Mouse (Mus musculus) neural tube, embryonic 11.5 days (tissue): Measurements from ENCODE around the gene Pcbp3. TPM values are rescaled to one million over a fixed set of nuclear protein-coding genes. Genes with fewer than 3 reads are reported as not detected.

Experiments used
- ATAC-seq: fragments of 200-750 bp; cut with Nextera tagmentation; 2 replicates; pipeline ENCODE4 v1.8.0; 2017; ENCODE audit warnings: moderate number of reproducible peaks, mild to moderate bottlenecking, moderate TSS enrichment, moderate library complexity; ENCODE audit not compliant: insufficient read depth, low FRiP score, low TSS enrichment
- DNase-seq: peaks from one replicate; pipeline ENCODE4 v3.0.0-alpha.2; 2015; ENCODE audit warnings: low spot score
- H3K27ac ChIP-seq: fragments of 300-500 bp; sonication (generic); 2 replicates; pipeline ENCODE4 v1.5.1; 2014; ENCODE audit warnings: low read depth, mild to moderate bottlenecking, low read length
- H3K27me3 ChIP-seq: fragments of 300-500 bp; sonication (generic); 2 replicates; pipeline ENCODE4 v1.6.1; 2014; ENCODE audit warnings: mild to moderate bottlenecking, low read length, mixed read lengths; ENCODE audit not compliant: control insufficient read depth, insufficient read depth
- H3K36me3 ChIP-seq: fragments of 300-500 bp; sonication (generic); 2 replicates; pipeline ENCODE4 v1.6.1; 2014; ENCODE audit warnings: mild to moderate bottlenecking, low read length, moderate library complexity, mixed read lengths; ENCODE audit not compliant: control insufficient read depth, insufficient read depth
- H3K4me1 ChIP-seq: fragments of 300-500 bp; sonication (generic); 2 replicates; pipeline ENCODE4 v1.6.1; 2014; ENCODE audit warnings: low read length, mixed read lengths; ENCODE audit not compliant: control insufficient read depth, insufficient read depth
- H3K4me2 ChIP-seq: fragments of 300-500 bp; sonication (generic); 2 replicates; pipeline ENCODE4 v1.6.1; 2014; ENCODE audit warnings: low read depth, mild to moderate bottlenecking, moderate library complexity
- H3K4me3 ChIP-seq: fragments of 300-500 bp; sonication (generic); 2 replicates; pipeline ENCODE4 v1.5.1; 2014; ENCODE audit warnings: low read depth, low read length
- H3K9ac ChIP-seq: fragments of 300-500 bp; sonication (generic); 2 replicates; pipeline ENCODE4 v1.6.1; 2014; ENCODE audit warnings: mild to moderate bottlenecking, low read length
- H3K9me3 ChIP-seq: fragments of 300-500 bp; sonication (generic); 2 replicates; pipeline ENCODE4 v1.6.1; 2016; ENCODE audit warnings: low read length; ENCODE audit not compliant: control insufficient read depth
- WGBS: fragments of 180-500 bp; shearing (Covaris S2); extraction: QIAGEN DNeasy Blood & Tissue Kit; methylation state at CpG from one replicate; pipeline ENCODE4 v1.1.7; 2014; 5-methylcytosine and 5-hydroxymethylcytosine counted together
- polyA plus RNA-seq: library from polyadenylated mRNA; unstranded; fragments of >200 nt; fragmentation: Nextera tagmentation; extraction: Ambion mirVana; gene quantifications from 2 replicates; pipeline ENCODE4 v1.2.1, GENCODE M21; 2014

Gene Pcbp3
- polyA plus RNA-seq, 1 experiment from 2014 or later: 47.3 TPM

DNA sequence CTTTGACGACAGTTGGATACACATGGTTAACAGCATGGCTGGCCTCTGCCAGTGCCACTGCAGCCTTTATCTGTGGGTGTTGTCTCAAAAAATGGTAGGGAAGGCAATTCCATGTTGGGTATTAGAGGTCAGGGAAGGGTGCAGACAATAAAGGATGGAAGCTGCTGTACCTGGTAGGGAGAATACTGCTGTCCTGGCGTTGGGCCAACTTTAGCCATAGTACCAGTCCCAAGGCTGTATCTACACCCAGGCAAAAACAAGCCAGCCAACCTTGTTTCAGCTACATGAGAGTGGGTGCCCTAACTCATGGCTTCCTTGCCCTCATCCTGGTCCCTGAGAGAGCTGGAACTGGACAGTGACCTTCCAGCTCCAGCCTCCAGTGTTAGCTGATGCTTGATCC lies 103.8 kb downstream of the Pcbp3 start:
- ATAC-seq (no peak), DNase-seq (no peak)
- H3K4me2 ChIP-seq: no peak overlapping the region
- WGBS: 88% methylated on average over 2 of the region's 2 CpGs
- no peaks in the 10 kb centered on the region for H3K9me3 ChIP-seq
- no peak overlapping the region for H3K4me3 ChIP-seq
- H3K36me3 ChIP-seq: no peaks in the 10 kb centered on the region
- H3K27me3 ChIP-seq: no peaks in the 10 kb centered on the region
- no peak overlapping the region for H3K27ac ChIP-seq
- no peak overlapping the region for H3K9ac ChIP-seq
- H3K4me1 ChIP-seq: no peaks in the 10 kb centered on the region

DNA sequence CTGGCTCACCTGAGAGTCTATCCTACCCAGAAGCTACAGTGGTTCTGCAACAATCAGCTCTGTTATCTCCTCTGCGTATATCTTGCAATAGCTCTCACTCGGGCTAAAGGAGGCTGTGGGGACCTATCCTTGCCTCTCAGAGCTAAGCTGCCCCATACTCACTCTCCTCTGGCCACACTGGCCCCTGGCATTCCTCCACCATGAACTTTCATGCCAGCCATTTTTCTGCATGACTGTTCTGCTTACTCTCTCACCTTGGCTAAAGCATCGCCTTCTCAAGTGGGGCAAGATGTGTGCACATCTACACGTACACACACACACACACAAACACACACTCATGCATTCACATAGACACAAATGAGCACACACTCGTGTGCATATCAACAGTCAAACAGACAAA lies 115.2 kb downstream of the Pcbp3 start:
- no peak overlapping the region for H3K9ac ChIP-seq
- no peak overlapping the region for H3K4me3 ChIP-seq
- no peaks in the 10 kb centered on the region for H3K9me3 ChIP-seq
- H3K36me3 ChIP-seq: no peaks in the 10 kb centered on the region
- H3K27ac ChIP-seq: no peak overlapping the region
- H3K4me2 ChIP-seq: no peak overlapping the region
- DNase-seq: no peak
- WGBS: 89% methylated on average over 5 of the region's 5 CpGs
- no peaks in the 10 kb centered on the region for H3K4me1 ChIP-seq
- no peaks in the 10 kb centered on the region for H3K27me3 ChIP-seq
- ATAC-seq: no peak

DNA sequence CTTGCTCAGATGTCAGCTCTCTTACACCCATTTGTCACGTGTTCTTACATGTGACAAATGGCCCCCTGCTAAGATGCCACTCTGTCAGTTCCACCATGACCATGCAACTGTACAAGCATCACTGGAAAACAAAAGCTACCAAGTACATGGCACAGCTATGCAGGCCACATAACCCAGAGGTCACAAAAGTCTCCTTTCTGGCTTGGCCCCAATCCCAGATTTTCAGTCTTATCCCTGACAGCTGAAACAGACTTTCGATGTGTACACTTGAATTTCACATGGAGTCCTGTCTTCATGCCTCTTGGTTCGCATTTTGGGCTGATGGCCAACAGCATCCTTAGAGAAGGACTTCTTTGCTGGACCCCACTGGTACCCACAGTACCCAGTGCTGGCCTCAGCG lies 116.8 kb downstream of the Pcbp3 start:
- Histone ChIP-seq H3K9ac (no peak overlapping the region), H3K27ac (no peak overlapping the region), H3K27me3 (no peaks in the 10 kb centered on the region), H3K36me3 (no peaks in the 10 kb centered on the region), H3K9me3 (no peaks in the 10 kb centered on the region), H3K4me2 (no peak overlapping the region), H3K4me1 (no peaks in the 10 kb centered on the region), H3K4me3 (no peak overlapping the region)
- WGBS: 88% methylated on average over 4 of the region's 4 CpGs
- ATAC-seq (no peak), DNase-seq (no peak)

DNA sequence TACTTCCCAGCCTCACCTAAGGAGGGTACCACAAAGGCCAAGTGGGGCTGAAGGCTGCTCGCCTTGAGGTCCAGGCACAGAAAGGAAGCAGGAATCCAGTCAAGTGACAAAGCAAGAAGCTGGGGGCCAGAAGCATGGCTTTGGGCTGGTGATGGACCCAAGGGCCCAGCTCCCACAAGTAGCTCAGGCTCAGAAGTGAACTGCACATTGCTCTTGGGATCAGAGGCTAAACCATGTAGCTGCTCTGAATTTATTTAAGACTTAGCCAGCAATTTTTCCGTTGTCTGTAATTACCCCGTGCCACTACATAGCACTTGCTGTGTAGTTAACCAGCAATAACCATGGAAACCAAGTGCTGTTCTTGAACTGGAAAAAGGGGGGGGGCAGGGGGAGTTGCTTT lies 117.3 kb downstream of the Pcbp3 start:
- H3K9ac ChIP-seq: no peak overlapping the region
- H3K4me3 ChIP-seq: no peak overlapping the region
- no peak overlapping the region for H3K27ac ChIP-seq
- no peaks in the 10 kb centered on the region for H3K4me1 ChIP-seq
- no peak for DNase-seq
- H3K9me3 ChIP-seq: no peaks in the 10 kb centered on the region
- H3K4me2 ChIP-seq: no peak overlapping the region
- H3K36me3 ChIP-seq: no peaks in the 10 kb centered on the region
- WGBS: 85% methylated on average over 3 of the region's 3 CpGs
- ATAC-seq: no peak
- no peaks in the 10 kb centered on the region for H3K27me3 ChIP-seq

DNA sequence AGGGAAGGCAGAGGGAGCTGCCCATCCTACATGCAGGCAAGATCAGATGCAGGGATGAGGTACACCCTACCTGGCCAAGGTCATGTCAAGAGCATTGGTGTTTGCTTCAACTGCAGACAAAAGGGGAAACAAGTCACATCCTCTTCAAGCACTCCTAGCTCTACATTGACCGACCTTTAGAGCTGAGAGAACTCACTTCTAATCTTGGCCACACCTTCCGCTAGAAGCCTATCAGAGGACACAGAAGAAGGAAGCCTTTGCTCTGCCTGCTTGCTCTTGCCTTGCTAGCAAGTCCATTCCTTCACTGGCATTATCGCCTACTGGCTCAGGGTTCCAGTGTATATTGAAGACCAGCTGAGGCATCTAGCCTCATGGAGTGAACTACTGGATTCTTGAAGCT lies 119.6 kb downstream of the Pcbp3 start:
- Histone ChIP-seq H3K27me3 (no peaks in the 10 kb centered on the region), H3K4me3 (no peak overlapping the region), H3K27ac (no peak overlapping the region), H3K4me2 (no peak overlapping the region), H3K4me1 (no peaks in the 10 kb centered on the region), H3K9ac (no peak overlapping the region), H3K9me3 (no peaks in the 10 kb centered on the region), H3K36me3 (no peaks in the 10 kb centered on the region)
- no peak for ATAC-seq
- DNase-seq: no peak
- 98% methylated on average over 3 of the region's 3 CpGs for WGBS

DNA sequence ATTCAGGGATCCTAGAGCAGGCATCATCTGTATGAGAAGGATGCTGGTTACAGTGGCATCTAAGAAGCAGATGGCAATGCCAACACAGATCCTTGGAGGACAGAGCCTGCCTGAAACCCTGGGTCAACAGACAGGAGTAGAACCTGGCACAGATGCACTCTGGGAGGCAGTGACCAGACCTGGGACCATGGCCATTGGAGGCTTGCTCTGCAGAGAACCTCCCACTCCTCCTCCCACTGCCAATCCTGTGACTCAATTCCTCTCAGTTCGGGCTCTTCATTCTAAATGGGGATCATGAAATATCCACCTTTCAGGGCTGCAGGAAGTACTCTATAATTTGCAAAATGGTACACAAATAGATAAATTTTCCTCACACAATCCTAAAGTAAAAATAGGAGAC lies 120.5 kb downstream of the Pcbp3 start:
- no peak overlapping the region for H3K9ac ChIP-seq
- H3K27ac ChIP-seq: no peak overlapping the region
- no peak for DNase-seq
- WGBS: 78% methylated on average over 1 of the region's 1 CpGs
- H3K4me2 ChIP-seq: no peak overlapping the region
- no peak overlapping the region for H3K4me3 ChIP-seq
- no peaks in the 10 kb centered on the region for H3K36me3 ChIP-seq
- no peaks in the 10 kb centered on the region for H3K4me1 ChIP-seq
- no peaks in the 10 kb centered on the region for H3K9me3 ChIP-seq
- no peaks in the 10 kb centered on the region for H3K27me3 ChIP-seq
- no peak for ATAC-seq

DNA sequence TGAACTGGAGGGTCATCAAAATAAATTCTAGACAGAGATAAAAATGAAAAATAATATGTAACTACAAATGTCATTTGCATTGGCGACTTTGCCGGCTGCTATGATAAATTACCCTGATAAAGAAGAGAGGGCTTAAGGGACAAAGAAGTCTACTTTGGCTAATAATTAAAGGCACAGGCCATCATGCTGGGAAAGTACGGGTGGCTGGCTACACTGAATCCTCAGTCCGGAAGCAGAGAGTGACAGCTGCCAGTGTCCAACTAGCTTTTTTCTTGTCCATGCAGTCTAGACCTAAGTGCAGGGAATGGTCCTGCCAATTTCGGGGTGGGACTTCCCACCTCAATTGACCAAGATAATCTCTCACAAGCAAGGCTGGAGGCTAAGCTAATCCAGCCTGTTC lies 121.1 kb downstream of the Pcbp3 start:
- H3K4me3 ChIP-seq: no peak overlapping the region
- H3K27me3 ChIP-seq: no peaks in the 10 kb centered on the region
- no peak overlapping the region for H3K9ac ChIP-seq
- WGBS: 72% methylated on average over 5 of the region's 5 CpGs
- no peak for ATAC-seq
- no peaks in the 10 kb centered on the region for H3K4me1 ChIP-seq
- no peak for DNase-seq
- H3K4me2 ChIP-seq: no peak overlapping the region
- no peaks in the 10 kb centered on the region for H3K9me3 ChIP-seq
- H3K36me3 ChIP-seq: no peaks in the 10 kb centered on the region
- H3K27ac ChIP-seq: no peak overlapping the region

DNA sequence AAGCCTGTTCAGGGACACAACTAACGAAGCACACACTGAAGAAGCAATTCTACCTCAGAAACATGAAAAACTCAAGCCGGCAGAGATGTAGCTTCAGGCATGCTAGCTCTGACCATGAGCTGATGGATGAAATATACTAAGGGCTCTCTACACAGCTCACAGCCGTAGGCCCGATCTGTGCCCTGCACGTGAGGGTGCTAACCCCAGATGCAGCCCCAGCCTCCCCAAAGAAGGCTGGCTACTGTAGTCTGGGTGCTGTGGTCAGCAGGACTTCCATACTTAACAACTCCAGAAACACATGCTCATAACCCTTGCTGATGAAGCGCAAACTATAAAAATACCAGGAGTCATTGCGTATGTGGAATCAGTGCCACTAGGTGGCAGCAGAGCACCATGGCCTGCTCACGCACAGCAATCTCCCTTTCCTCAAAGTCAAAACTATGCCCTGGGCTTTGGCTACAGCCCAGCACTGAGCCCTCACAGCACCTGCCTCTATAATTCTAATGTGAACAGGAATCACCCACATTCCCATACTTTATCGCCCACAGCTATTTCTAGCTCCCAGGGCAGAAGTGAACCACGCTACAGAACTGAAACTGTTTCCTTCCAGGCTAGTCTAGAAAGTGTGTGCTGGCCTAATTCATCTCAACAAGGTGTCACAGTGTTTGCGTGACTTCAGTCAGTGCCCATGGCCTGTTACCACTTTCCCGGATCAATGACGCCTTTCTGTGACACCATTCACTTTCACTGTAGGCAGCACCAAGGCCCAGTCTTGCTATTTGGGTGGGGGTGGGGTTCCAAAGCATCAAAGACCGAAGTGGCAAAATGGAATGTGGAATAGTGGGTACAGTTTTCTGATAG lies 126.0 kb downstream of the Pcbp3 start:
- Histone ChIP-seq H3K4me2 (no peak overlapping the region), H3K9me3 (no peaks in the 10 kb centered on the region), H3K9ac (no peak overlapping the region), H3K27me3 (no peaks in the 10 kb centered on the region), H3K27ac (no peak overlapping the region), H3K4me3 (no peak overlapping the region), H3K4me1 (peaks cover 3% of the 10 kb centered on the region; the same call in 1 of the 2 replicates), H3K36me3 (no peaks in the 10 kb centered on the region)
- WGBS: 58% methylated on average over 14 of the region's 14 CpGs
- ATAC-seq (no peak), DNase-seq (peak; percentile 83)

DNA sequence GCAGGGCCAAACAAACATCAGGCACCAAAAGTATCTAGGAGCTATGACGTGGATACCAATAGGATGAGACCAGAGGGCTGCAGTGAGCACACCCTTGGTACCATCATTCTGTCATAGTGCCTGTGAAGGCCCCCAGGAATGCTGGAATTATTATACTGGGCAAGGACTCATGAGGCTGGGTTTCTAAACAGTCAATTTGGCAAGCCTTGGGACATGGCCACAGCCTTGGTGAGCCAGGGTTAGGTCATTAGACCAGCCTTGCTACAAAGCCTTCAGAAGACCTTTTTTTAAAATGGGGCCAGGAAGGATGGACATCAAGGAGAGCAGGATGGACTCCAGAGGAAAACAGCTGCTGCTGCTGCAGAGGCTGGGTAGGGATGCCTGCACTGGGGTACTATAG lies 128.8 kb downstream of the Pcbp3 start:
- H3K36me3 ChIP-seq: no peaks in the 10 kb centered on the region
- no peak overlapping the region for H3K9ac ChIP-seq
- no peak for ATAC-seq
- H3K27me3 ChIP-seq: no peaks in the 10 kb centered on the region
- H3K27ac ChIP-seq: no peak overlapping the region
- DNase-seq: no peak
- no peak overlapping the region for H3K4me3 ChIP-seq
- H3K9me3 ChIP-seq: no peaks in the 10 kb centered on the region
- H3K4me1 ChIP-seq: peaks cover 3% of the 10 kb centered on the region; the same call in 1 of the 2 replicates
- WGBS: 86% methylated on average over 1 of the region's 1 CpGs
- H3K4me2 ChIP-seq: no peak overlapping the region
